ENCODE assay signal across 7 mouse cellular contexts in the genomic region with DNA sequence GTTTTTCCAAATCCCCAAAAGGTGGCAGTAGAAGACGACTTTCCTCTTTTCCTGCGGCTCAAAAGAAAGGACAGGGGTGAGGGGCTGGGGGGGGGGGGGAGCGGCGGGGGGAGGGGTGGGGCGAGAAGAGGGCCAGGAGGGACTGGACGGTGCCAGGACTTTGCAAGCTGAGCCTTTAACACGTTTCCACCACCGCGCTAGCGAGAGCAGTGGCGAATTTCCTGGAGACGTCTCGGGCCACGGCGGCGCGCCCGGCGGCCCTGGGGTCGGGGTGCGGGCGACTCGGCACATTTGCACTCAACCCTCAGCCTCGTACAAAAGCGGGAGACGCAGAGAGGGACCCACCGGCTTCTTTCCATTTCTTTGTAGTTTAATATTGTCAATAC.
DNase-seq lines count a peak whose midpoint lies in the region; ATAC-seq and TF ChIP-seq lines count a peak whose summit lies in the region.

No protein-coding gene starts in this region.

- no peaks in the 10 kb centered on the region for H3K36me3 ChIP-seq in G1E (replicated peaks)
- H3K36me3 ChIP-seq in embryonic facial prominence, embryonic 13.5 days: no peaks in the 10 kb centered on the region
- H3K36me3 ChIP-seq in heart, embryonic 14.5 days (ENCODE audit: control insufficient read depth, insufficient read depth, low read length): peaks cover 24% of the 10 kb centered on the region

- H3K27ac ChIP-seq in embryonic facial prominence, embryonic 13.5 days: peak overlapping the region; percentile 85
- peak overlapping the region; percentile 94 to 95 for H3K27ac ChIP-seq in heart, embryonic 14.5 days (replicated peaks in 1 of 2; ENCODE audit: control insufficient read depth in 1 of 2, insufficient read depth in 1 of 2, low read depth in 2 of 2, low read length in 2 of 2)

- H3K4me3 ChIP-seq in G1E (ENCODE audit: low read depth, low read length): peak overlapping the region; percentile 66; the same call in 1 of the 2 replicates
- peak overlapping the region; percentile 50 for H3K4me3 ChIP-seq in embryonic facial prominence, embryonic 13.5 days
- peak overlapping the region; percentile 45 to 62 for H3K4me3 ChIP-seq in heart, embryonic 14.5 days (ENCODE audit: control insufficient read depth in 1 of 2, insufficient read depth in 1 of 2, low read depth in 1 of 2, low read length in 2 of 2)

- H3K9ac ChIP-seq in embryonic facial prominence, embryonic 13.5 days: peak overlapping the region; percentile 67
- peak overlapping the region; percentile 82 for H3K9ac ChIP-seq in heart, embryonic 14.5 days (ENCODE audit: low read length)

- DNase-seq in G1E (ENCODE audit: low spot score): peak; percentile 4
- peak; percentile 78 for DNase-seq in adrenal gland, postnatal 25 days
- DNase-seq in kidney, postnatal 14 days: peak; percentile 76
- DNase-seq in lung, postnatal 14 days: peak; percentile 73
- DNase-seq in retina, postnatal 7 days (ENCODE audit: low read depth, low spot score): peak; percentile 81

- peak overlapping the region; percentile 88 for H3K4me2 ChIP-seq in embryonic facial prominence, embryonic 13.5 days
- H3K4me2 ChIP-seq in heart, embryonic 14.5 days (ENCODE audit: low read length): peak overlapping the region; percentile 81

- peak; percentile 3; the same call in 1 of the 2 replicates for ATAC-seq in G1E (ENCODE audit: extremely low read depth, insufficient number of reproducible peaks, low FRiP score, poor library complexity, severe bottlenecking)
- peak; percentile 76 for ATAC-seq in embryonic facial prominence, embryonic 13.5 days (ENCODE audit: insufficient number of reproducible peaks, insufficient read depth, low FRiP score, low TSS enrichment, low read depth)
- ATAC-seq in heart, embryonic 14.5 days (ENCODE audit: insufficient number of reproducible peaks, insufficient read depth, low FRiP score, low read depth): peak; percentile 89

- H3K27me3 ChIP-seq in G1E (ENCODE audit: insufficient read depth, low read length): peaks cover 45% of the 10 kb centered on the region
- peaks cover 36% of the 10 kb centered on the region for H3K27me3 ChIP-seq in embryonic facial prominence, embryonic 13.5 days
- no peaks in the 10 kb centered on the region; the same call in 1 of the 2 replicates for H3K27me3 ChIP-seq in heart, embryonic 14.5 days (ENCODE audit: control insufficient read depth, insufficient read depth, low read length)

- no peaks in the 10 kb centered on the region for H3K9me3 ChIP-seq in G1E (replicated peaks)
- H3K9me3 ChIP-seq in embryonic facial prominence, embryonic 13.5 days: no peaks in the 10 kb centered on the region
- no peaks in the 10 kb centered on the region for H3K9me3 ChIP-seq in heart, embryonic 14.5 days (ENCODE audit: control insufficient read depth, low read length)

- no peak for TF ChIP-seq CTCF in G1E (IDR thresholded peaks at IDR 0.05; ENCODE audit: low read depth, low read length)

- peaks cover 20% of the 10 kb centered on the region; the same call in 1 of the 2 replicates for H3K4me1 ChIP-seq in G1E (ENCODE audit: insufficient read depth, low read depth, low read length)
- peaks cover 32% of the 10 kb centered on the region for H3K4me1 ChIP-seq in embryonic facial prominence, embryonic 13.5 days
- H3K4me1 ChIP-seq in heart, embryonic 14.5 days (ENCODE audit: control insufficient read depth in 2 of 2, insufficient read depth in 2 of 2, low read length in 2 of 2): peaks cover 11 to 21% of the 10 kb centered on the region in 2 experiments

- WGBS in embryonic facial prominence, embryonic 13.5 days: under 1% methylated on average over 23 of the region's 27 CpGs
- 0% methylated on average over 23 of the region's 27 CpGs for WGBS in heart, embryonic 14.5 days

Comparison
In these comparisons a context has a peak if more than half of its experiments do, and no peak if none do; other contexts are left out.
1. Peak in every context shown above with its lines: DNase-seq, ATAC-seq, H3K4me3 ChIP-seq and H3K27ac ChIP-seq.
2. ATAC-seq: peak in every context shown above with its lines; median percentile 89 in heart, embryonic 14.5 days; 76 in embryonic facial prominence, embryonic 13.5 days; 3 in G1E.
3. DNase-seq: peak in every context shown above with its lines; median percentile 81 in retina, postnatal 7 days; 78 in adrenal gland, postnatal 25 days; 76 in kidney, postnatal 14 days; 73 in lung, postnatal 14 days; 4 in G1E.